Mouse (Mus musculus): ENCODE results near the gene Atp6v0a1.

- TF ChIP-seq POLR2A (IDR thresholded peaks at IDR 0.05; ENCODE audit: extremely low read depth, insufficient read depth, low read length) (no peak), CTCF (IDR thresholded peaks at IDR 0.05; ENCODE audit: low read depth, low read length) (no peak)
Observed at GRCm38 (mm10) chr11:101112186-101112585, 102.9 kb downstream of the Atp6v0a1 start.

Measured in liver, adult 2 months (tissue).